Mouse (Mus musculus): Measurements from ENCODE around the gene Dapp1. TPM values are rescaled to one million over a fixed set of nuclear protein-coding genes. Genes with fewer than 3 reads are reported as not detected.

The Dapp1 gene
- polyA plus RNA-seq, 1 experiment from 2014 or later = 3.7 TPM

DNA sequence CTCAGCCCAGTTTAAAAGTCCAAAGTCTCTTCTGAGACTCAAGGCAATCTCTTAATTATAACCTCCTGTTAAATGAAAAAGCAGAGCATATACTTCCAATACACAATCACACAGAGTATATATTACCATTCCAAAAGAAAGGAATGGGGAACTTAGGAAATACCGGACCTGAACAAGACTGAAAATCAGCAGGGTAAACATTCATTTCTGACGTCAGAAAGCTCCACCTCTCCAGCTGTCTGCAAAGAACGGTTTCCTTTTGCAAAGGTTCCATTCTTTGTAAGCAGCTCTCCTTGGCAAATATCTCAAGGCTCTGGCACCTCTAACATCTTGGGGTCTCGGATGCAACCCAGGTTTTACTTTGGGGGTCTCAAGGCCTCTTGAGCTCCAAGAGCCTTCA is 31.0 kb upstream of the Dapp1 start:
- Histone ChIP-seq H3K4me1 (replicated peaks; ENCODE audit: control insufficient read depth, insufficient read depth, low read length) (no peaks in the 10 kb centered on the region), H3K27me3 (ENCODE audit: control insufficient read depth, insufficient read depth, low read length) (no peaks in the 10 kb centered on the region), H3K9me3 (ENCODE audit: control insufficient read depth, low read length) (no peaks in the 10 kb centered on the region), H3K27ac (ENCODE audit: low read depth, low read length) (no peak overlapping the region), H3K4me2 (replicated peaks; ENCODE audit: low read depth, low read length) (no peak overlapping the region), H3K4me3 (ENCODE audit: low read depth, low read length) (no peak overlapping the region), H3K36me3 (ENCODE audit: control insufficient read depth, insufficient read depth, low read length) (no peaks in the 10 kb centered on the region), H3K9ac (ENCODE audit: low read depth, low read length) (no peak overlapping the region)
- ATAC-seq (ENCODE audit: low FRiP score) (no peak), DNase-seq (ENCODE audit: low spot score) (no peak)
- 64% methylated on average over 4 of the region's 4 CpGs for WGBS

DNA sequence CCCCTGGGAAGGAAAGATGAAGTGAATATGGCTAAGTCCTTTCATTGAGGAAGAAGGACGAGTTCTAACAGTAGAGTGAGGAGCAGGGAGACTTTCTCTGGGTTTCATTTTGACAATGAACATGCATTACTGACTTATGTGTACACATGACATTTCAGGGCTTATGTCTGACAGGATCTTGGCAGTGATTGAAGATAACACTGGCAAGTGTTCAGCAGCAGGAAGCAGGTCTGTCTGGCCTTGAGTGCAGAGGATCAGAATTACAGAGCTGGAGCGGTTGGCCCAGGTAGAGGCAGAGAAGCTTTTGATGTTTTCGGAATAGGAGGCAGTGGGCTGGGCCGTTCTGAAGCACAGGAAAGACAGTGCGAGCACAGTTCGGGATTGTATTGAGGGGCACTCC is 26.8 kb upstream of the Dapp1 start:
- H3K36me3 ChIP-seq (ENCODE audit: control insufficient read depth, insufficient read depth, low read length) = no peaks in the 10 kb centered on the region
- H3K9me3 ChIP-seq (ENCODE audit: control insufficient read depth, low read length) = no peaks in the 10 kb centered on the region
- H3K4me1 ChIP-seq (replicated peaks; ENCODE audit: control insufficient read depth, insufficient read depth, low read length) = no peaks in the 10 kb centered on the region
- no peaks in the 10 kb centered on the region for H3K27me3 ChIP-seq (ENCODE audit: control insufficient read depth, insufficient read depth, low read length)
- no peak overlapping the region for H3K9ac ChIP-seq (ENCODE audit: low read depth, low read length)
- no peak for DNase-seq (ENCODE audit: low spot score)
- no peak overlapping the region for H3K4me3 ChIP-seq (ENCODE audit: low read depth, low read length)
- no peak overlapping the region for H3K4me2 ChIP-seq (replicated peaks; ENCODE audit: low read depth, low read length)
- H3K27ac ChIP-seq (ENCODE audit: low read depth, low read length) = no peak overlapping the region
- 83% methylated on average over 6 of the region's 6 CpGs for WGBS
- ATAC-seq (ENCODE audit: low FRiP score) = no peak

DNA sequence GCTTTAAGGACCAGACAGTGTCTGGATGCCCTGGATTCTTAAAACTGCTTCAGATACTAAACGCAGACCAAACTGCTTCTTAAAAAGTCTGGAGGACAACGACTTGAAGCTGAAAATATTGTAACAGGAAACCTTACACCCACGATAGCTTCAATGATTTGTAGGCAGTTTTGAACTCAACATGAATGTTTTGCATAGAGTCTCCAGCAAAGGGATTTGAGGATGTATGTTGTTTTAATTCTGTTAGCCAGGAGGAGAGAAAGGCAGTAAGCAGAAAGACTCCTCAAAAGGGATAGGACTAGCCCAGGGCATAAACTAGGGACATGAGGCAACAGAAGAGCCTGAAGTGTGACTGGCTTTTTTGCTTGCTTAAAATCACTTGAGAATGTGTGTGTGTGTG is 25.6 kb upstream of the Dapp1 start:
- H3K36me3 ChIP-seq (ENCODE audit: control insufficient read depth, insufficient read depth, low read length) = no peaks in the 10 kb centered on the region
- no peaks in the 10 kb centered on the region for H3K9me3 ChIP-seq (ENCODE audit: control insufficient read depth, low read length)
- WGBS = 83% methylated on average over 3 of the region's 3 CpGs
- H3K9ac ChIP-seq (ENCODE audit: low read depth, low read length) = no peak overlapping the region
- no peak overlapping the region for H3K4me2 ChIP-seq (replicated peaks; ENCODE audit: low read depth, low read length)
- ATAC-seq (ENCODE audit: low FRiP score) (no peak), DNase-seq (ENCODE audit: low spot score) (no peak)
- H3K4me1 ChIP-seq (replicated peaks; ENCODE audit: control insufficient read depth, insufficient read depth, low read length) = no peaks in the 10 kb centered on the region
- H3K27ac ChIP-seq (ENCODE audit: low read depth, low read length) = no peak overlapping the region
- no peaks in the 10 kb centered on the region for H3K27me3 ChIP-seq (ENCODE audit: control insufficient read depth, insufficient read depth, low read length)
- H3K4me3 ChIP-seq (ENCODE audit: low read depth, low read length) = no peak overlapping the region

DNA sequence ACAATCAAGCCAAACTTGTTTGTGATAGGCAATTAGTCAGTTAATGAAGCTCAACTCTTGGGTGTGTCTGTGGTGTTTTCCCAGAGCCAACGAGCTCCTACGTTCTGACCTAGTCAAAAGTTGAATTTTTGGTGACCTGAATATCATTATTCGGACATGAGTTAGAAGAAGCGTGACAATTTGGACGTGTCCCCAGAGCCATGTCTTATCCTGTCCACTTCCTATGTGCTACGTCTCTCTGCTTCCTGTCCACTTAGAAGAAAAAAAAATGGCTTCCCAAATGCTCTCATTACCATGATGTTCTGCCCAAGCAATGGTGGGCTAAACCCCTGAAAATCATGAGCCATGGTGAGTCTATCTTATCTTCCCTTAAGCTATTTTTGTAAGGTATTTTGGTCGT is 21.9 kb upstream of the Dapp1 start:
- DNase-seq (ENCODE audit: low spot score) (no peak), ATAC-seq (ENCODE audit: low FRiP score) (no peak)
- H3K36me3 ChIP-seq (ENCODE audit: control insufficient read depth, insufficient read depth, low read length) = no peaks in the 10 kb centered on the region
- H3K9ac ChIP-seq (ENCODE audit: low read depth, low read length) = no peak overlapping the region
- no peaks in the 10 kb centered on the region for H3K27me3 ChIP-seq (ENCODE audit: control insufficient read depth, insufficient read depth, low read length)
- no peak overlapping the region for H3K27ac ChIP-seq (ENCODE audit: low read depth, low read length)
- no peaks in the 10 kb centered on the region for H3K4me1 ChIP-seq (replicated peaks; ENCODE audit: control insufficient read depth, insufficient read depth, low read length)
- no peak overlapping the region for H3K4me2 ChIP-seq (replicated peaks; ENCODE audit: low read depth, low read length)
- H3K9me3 ChIP-seq (ENCODE audit: control insufficient read depth, low read length) = no peaks in the 10 kb centered on the region
- WGBS = 91% methylated on average over 7 of the region's 7 CpGs
- H3K4me3 ChIP-seq (ENCODE audit: low read depth, low read length) = no peak overlapping the region

DNA sequence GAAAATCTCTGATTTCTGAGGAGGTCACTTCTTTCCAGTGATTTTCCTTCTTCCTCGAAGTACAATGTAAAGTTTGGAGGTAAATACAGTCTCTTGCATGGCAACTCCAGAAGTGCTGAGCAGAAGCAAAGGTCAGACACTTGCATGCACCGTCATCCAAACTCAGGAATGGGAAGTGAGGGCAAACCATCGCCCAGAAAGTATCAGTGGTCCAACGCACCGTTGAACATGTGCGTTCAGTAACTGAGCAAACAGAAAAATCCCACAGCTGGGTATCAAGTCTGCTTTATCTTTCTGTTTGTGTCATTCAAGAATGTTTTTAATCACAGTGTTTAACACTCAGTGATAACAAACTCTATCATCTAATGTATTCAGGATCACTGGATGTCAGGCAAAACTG is 21.2 kb upstream of the Dapp1 start:
- H3K4me3 ChIP-seq (ENCODE audit: low read depth, low read length) = no peak overlapping the region
- H3K9ac ChIP-seq (ENCODE audit: low read depth, low read length) = no peak overlapping the region
- H3K9me3 ChIP-seq (ENCODE audit: control insufficient read depth, low read length) = no peaks in the 10 kb centered on the region
- H3K27ac ChIP-seq (ENCODE audit: low read depth, low read length) = no peak overlapping the region
- ATAC-seq (ENCODE audit: low FRiP score) = no peak
- 91% methylated on average over 6 of the region's 6 CpGs for WGBS
- no peaks in the 10 kb centered on the region for H3K36me3 ChIP-seq (ENCODE audit: control insufficient read depth, insufficient read depth, low read length)
- H3K4me1 ChIP-seq (replicated peaks; ENCODE audit: control insufficient read depth, insufficient read depth, low read length) = no peaks in the 10 kb centered on the region
- no peak for DNase-seq (ENCODE audit: low spot score)
- no peaks in the 10 kb centered on the region for H3K27me3 ChIP-seq (ENCODE audit: control insufficient read depth, insufficient read depth, low read length)
- no peak overlapping the region for H3K4me2 ChIP-seq (replicated peaks; ENCODE audit: low read depth, low read length)

DNA sequence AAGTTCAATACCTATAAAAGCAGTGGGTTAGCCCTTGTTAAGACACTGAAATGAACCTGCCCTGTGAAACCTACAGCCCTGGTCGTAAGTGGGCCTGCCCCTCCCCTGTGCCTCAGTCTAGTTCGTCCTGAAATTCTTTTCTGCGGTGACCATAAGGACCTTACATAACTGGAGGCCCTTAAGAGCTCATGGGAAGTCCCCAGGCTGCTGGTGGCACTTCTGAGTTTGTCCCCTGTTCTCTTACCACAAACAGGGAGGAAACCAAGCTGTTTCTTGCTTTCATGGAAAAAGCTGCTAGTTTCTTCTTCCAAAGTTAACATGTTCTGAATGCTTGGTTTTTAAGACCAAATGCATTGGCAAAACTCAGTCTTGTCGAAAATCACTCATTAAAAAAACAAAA is 20.5 kb upstream of the Dapp1 start:
- WGBS = 83% methylated on average over 4 of the region's 4 CpGs
- no peak overlapping the region for H3K4me2 ChIP-seq (replicated peaks; ENCODE audit: low read depth, low read length)
- no peak for ATAC-seq (ENCODE audit: low FRiP score)
- no peak overlapping the region for H3K4me3 ChIP-seq (ENCODE audit: low read depth, low read length)
- no peak overlapping the region for H3K27ac ChIP-seq (ENCODE audit: low read depth, low read length)
- no peak for DNase-seq (ENCODE audit: low spot score)
- no peaks in the 10 kb centered on the region for H3K9me3 ChIP-seq (ENCODE audit: control insufficient read depth, low read length)
- no peaks in the 10 kb centered on the region for H3K27me3 ChIP-seq (ENCODE audit: control insufficient read depth, insufficient read depth, low read length)
- no peaks in the 10 kb centered on the region for H3K4me1 ChIP-seq (replicated peaks; ENCODE audit: control insufficient read depth, insufficient read depth, low read length)
- H3K9ac ChIP-seq (ENCODE audit: low read depth, low read length) = no peak overlapping the region
- H3K36me3 ChIP-seq (ENCODE audit: control insufficient read depth, insufficient read depth, low read length) = no peaks in the 10 kb centered on the region

DNA sequence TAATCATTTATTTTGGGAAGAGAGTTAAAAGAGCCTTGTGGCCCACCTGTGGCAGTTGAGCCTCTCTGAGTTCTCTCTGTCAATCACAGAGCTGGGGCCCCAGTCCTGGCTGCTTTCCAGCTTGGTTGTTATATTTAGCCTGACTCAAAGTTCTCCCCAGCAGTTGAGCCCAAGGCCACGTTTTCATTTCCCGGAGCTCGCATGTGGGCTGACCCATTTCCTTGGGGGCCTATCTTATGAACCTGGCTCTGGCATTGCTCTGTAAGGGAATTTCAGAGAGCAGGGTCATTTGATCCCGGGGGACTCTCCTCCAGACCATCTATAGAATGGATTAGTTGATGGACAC is 19.4 kb upstream of the Dapp1 start:
- H3K27me3 ChIP-seq (ENCODE audit: control insufficient read depth, insufficient read depth, low read length) = no peaks in the 10 kb centered on the region
- no peak overlapping the region for H3K27ac ChIP-seq (ENCODE audit: low read depth, low read length)
- no peak overlapping the region for H3K4me3 ChIP-seq (ENCODE audit: low read depth, low read length)
- no peaks in the 10 kb centered on the region for H3K36me3 ChIP-seq (ENCODE audit: control insufficient read depth, insufficient read depth, low read length)
- H3K4me2 ChIP-seq (replicated peaks; ENCODE audit: low read depth, low read length) = no peak overlapping the region
- no peak overlapping the region for H3K9ac ChIP-seq (ENCODE audit: low read depth, low read length)
- no peak for DNase-seq (ENCODE audit: low spot score)
- no peaks in the 10 kb centered on the region for H3K4me1 ChIP-seq (replicated peaks; ENCODE audit: control insufficient read depth, insufficient read depth, low read length)
- 78% methylated on average over 4 of the region's 4 CpGs for WGBS
- no peak for ATAC-seq (ENCODE audit: low FRiP score)
- H3K9me3 ChIP-seq (ENCODE audit: control insufficient read depth, low read length) = no peaks in the 10 kb centered on the region

DNA sequence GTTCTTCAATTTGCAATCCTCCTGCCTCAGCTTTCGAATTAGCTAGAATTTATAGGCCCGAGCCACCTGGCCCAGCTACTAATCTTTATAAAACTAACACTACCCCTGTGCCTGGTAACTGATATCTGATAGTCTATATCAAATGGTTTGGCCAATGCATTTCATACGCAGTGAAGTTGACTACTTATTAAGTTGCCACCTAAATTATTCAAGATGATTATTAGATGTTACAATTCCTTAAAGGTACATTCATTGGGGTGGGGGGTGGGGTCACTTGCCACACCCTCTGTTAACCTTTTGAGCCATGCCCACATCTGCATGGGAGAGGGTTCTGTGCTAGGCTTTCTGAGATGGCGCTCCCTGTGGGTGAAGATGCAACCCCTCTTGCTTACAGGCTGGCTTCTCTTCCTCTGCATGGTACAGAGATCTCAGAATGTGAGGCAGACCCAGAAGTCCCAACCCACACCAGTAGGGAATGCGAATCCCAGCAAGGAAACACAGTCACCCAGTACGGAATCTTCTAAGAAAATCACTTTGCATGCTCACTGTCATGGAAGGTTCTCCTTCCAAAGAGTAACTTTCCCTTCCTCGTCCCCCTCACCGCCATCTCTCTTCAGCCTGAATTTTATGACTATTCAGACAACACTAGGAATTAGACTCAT is 18.8 kb upstream of the Dapp1 start:
- H3K4me2 ChIP-seq (replicated peaks; ENCODE audit: low read depth, low read length) = no peak overlapping the region
- no peaks in the 10 kb centered on the region for H3K9me3 ChIP-seq (ENCODE audit: control insufficient read depth, low read length)
- no peaks in the 10 kb centered on the region for H3K27me3 ChIP-seq (ENCODE audit: control insufficient read depth, insufficient read depth, low read length)
- no peaks in the 10 kb centered on the region for H3K36me3 ChIP-seq (ENCODE audit: control insufficient read depth, insufficient read depth, low read length)
- no peak overlapping the region for H3K9ac ChIP-seq (ENCODE audit: low read depth, low read length)
- ATAC-seq (ENCODE audit: low FRiP score) (no peak), DNase-seq (ENCODE audit: low spot score) (no peak)
- no peaks in the 10 kb centered on the region for H3K4me1 ChIP-seq (replicated peaks; ENCODE audit: control insufficient read depth, insufficient read depth, low read length)
- 90% methylated on average over 8 of the region's 8 CpGs for WGBS
- no peak overlapping the region for H3K4me3 ChIP-seq (ENCODE audit: low read depth, low read length)
- no peak overlapping the region for H3K27ac ChIP-seq (ENCODE audit: low read depth, low read length)

DNA sequence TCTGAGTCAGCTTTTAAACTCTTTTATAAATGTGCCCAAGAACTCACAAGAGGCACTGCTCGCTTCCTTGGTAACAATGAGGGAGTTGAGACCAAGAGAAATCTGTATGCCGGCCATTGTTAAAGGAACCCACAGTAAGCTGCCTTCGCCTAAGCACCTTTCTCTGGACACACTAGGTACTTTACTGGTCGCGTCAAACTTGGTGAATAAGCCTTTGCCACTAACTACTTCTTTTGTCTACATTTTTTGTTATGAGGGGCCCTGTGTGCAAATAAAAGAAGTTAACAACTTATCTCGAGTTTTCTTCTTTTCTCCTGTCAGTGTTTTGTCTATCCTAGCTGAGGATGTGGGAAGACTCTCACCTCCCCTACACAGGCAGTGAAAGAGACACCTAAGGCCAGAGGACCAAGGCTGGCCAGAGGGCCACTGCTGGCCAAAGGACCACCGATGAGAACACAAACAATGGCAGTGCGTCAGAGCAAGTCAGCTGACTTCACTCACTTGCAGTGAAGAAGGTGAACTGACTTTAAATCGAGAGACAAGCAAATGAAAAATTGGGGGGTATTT is 18.0 kb upstream of the Dapp1 start:
- Histone ChIP-seq H3K9ac (ENCODE audit: low read depth, low read length) (no peak overlapping the region), H3K4me1 (replicated peaks; ENCODE audit: control insufficient read depth, insufficient read depth, low read length) (no peaks in the 10 kb centered on the region), H3K4me3 (ENCODE audit: low read depth, low read length) (no peak overlapping the region), H3K4me2 (replicated peaks; ENCODE audit: low read depth, low read length) (no peak overlapping the region), H3K9me3 (ENCODE audit: control insufficient read depth, low read length) (no peaks in the 10 kb centered on the region), H3K27ac (ENCODE audit: low read depth, low read length) (no peak overlapping the region), H3K27me3 (ENCODE audit: control insufficient read depth, insufficient read depth, low read length) (no peaks in the 10 kb centered on the region), H3K36me3 (ENCODE audit: control insufficient read depth, insufficient read depth, low read length) (no peaks in the 10 kb centered on the region)
- WGBS = 71% methylated on average over 9 of the region's 9 CpGs
- ATAC-seq (ENCODE audit: low FRiP score) (no peak), DNase-seq (ENCODE audit: low spot score) (no peak)
